Mouse (Mus musculus) frontal cortex, adult (tissue): Measurements from ENCODE around the gene Rhox2f.
"Not testable (repeated sequence)": the region's sequence is repeated elsewhere in the genome, so short reads cannot be mapped to it uniquely, and the experiment has no call there.

Source experiments
- ATAC-seq: cut with Nextera tagmentation; 2 replicates; pipeline ENCODE4 v1.9.2; 2017; ENCODE audit warnings: mild to moderate bottlenecking, moderate library complexity, mixed read lengths; ENCODE audit not compliant: low TSS enrichment

Rhox2f gene

GRCm38 (mm10) chrX:37571105-37571504, at the start of gene Rhox2f:
TSS of gene Rhox2f (plus strand) at chrX:37571405.
- ATAC-seq = not testable (repeated sequence)

- ATAC-seq = not testable (repeated sequence)
Observed at GRCm38 (mm10) chrX:37530152-37530551, 41.1 kb upstream of the Rhox2f start, which contains the start of gene Rhox2e. TSS of gene Rhox2e (plus strand) at chrX:37530452.

- not testable (repeated sequence) for ATAC-seq
Observed at GRCm38 (mm10) chrX:37541719-37542118, 29.5 kb upstream of the Rhox2f start, which contains the start of gene Rhox3e. TSS of gene Rhox3e (plus strand) at chrX:37542019.

- ATAC-seq = not testable (repeated sequence)
Observed at GRCm38 (mm10) chrX:37557112-37557511, 14.1 kb upstream of the Rhox2f start, which contains the start of gene Rhox4e. TSS of gene Rhox4e (plus strand) at chrX:37557412.

- ATAC-seq = not testable (repeated sequence)
Observed at GRCm38 (mm10) chrX:37572638-37573037, 1.4 kb downstream of the Rhox2f start.

- not testable (repeated sequence) for ATAC-seq
Observed at GRCm38 (mm10) chrX:37580692-37581091, 9.5 kb downstream of the Rhox2f start, which contains the start of gene Rhox3f. TSS of gene Rhox3f (plus strand) at chrX:37580992.

GRCm38 (mm10) chrX:37607604-37608003, 36.4 kb downstream of the Rhox2f start, which contains the start of gene Rhox4f:
TSS of gene Rhox4f (minus strand) at chrX:37607704.
- ATAC-seq = not testable (repeated sequence)
